Mouse (Mus musculus): ENCODE results near the gene Kynu.

Kynu gene

GRCm38 (mm10) chr2:43555062-43555888 is at the start of gene Kynu:
TSS of gene Kynu (plus strand) at chr2:43555329.
- CTCF ChIA-PET: interaction anchor here (0.6 kb wide), 1 partner anchor 31 kb away, joined by 4 read pairs; no protein-coding TSS in a partner anchor

GRCm38 (mm10) chr2:43506182-43506581 is 48.9 kb upstream of the Kynu start:
- CTCF ChIA-PET: no interaction called here

DNA sequence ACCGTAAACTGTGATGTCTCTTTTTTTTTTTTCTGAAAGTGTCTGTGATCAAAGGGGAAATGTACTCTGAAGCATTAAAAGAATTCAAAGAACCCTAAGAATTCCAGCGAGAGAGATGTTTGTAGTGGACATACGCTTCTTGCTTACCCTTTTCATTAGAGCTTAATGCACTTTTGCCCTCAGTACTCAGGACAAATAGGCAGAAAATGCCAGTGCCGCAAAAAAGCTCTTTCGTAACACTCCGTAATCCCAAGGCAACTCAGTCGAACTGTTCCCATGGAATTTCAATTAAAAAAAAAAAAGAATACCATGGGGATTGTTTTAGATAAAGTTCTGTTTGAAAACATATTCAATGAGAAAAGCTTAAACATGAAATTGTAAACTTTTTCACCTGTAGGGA is 41.3 kb upstream of the Kynu start:
- CTCF ChIA-PET: no interaction called here

GRCm38 (mm10) chr2:43534417-43534816 is 20.7 kb upstream of the Kynu start:
- CTCF ChIA-PET: no interaction called here

DNA sequence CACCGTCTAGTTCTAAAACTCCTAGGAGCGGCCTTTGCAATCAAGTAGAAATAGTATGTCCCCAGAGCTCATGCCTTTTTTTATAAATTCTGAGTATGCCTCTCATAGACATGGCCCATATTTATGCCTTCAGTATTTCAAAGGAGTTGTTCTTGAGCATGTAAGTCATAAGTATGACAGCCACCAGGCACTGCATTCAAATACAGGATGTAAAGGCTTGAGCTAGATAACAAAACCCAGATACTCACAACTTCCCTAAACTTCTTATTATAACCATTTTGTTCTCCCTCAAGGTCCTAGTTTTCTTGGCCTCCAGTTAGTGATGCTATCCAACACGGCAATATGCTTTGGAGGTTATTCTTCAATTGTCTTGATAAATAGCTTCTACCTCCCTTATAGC is 12.5 kb upstream of the Kynu start:
- CTCF ChIA-PET: no interaction called here

DNA sequence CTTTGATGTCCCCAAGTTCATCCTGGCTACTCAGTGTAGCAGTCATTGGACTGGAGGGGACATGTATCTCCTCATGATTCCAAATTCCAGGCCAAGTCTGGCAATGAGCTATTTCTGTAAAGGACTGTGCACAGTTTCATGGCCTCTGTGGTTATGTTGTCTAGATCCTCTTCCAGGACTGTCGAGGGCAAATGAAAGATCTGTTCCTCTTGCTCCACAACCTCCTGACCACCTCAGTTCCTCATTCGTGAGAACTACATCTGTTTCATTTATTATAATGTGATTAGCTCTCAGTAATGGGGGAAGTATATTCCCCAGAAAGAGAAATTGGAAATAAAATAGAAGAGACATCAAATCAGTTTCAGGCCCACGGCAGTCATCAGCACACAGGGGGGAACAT is 9.5 kb upstream of the Kynu start:
- CTCF ChIA-PET: no interaction called here

DNA sequence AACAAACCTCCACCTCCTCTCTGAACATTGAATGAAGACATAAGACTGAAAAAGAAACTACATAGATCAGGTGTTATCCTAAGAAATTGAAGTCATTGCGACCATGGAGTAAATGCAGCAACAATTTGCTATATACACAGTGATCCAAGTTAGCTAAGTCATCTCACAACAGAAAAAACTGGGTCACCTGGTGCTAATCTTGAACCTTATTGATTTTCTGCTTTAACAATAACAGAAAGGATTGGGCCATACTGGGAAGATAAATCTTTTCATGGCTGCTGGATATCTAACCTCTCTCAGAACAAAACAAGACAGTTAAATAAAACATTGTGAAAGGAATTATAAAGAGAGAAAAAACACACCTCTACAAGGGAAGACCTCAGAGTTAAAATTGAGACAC is 8.7 kb upstream of the Kynu start:
- CTCF ChIA-PET: no interaction called here

DNA sequence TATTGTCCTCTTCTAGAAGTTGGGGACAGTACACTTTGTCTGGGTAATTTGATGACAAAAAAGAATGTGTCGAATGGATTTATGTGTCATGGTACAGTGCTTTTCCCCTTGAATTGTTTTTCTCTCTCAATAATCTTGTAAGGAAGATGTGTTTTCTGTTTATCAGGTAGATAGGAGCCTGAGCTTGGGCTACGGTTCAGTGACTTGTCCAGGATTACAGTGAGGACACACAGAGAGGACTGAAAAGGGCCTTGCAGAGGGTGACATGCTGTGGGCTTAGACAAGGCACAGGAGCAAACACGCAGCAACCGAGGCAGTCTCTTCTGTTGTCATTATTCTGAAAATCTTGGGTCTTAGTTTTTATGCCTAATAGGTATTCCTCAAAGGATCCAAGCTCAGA is 913 bp upstream of the Kynu start:
- CTCF ChIA-PET: no interaction called here

DNA sequence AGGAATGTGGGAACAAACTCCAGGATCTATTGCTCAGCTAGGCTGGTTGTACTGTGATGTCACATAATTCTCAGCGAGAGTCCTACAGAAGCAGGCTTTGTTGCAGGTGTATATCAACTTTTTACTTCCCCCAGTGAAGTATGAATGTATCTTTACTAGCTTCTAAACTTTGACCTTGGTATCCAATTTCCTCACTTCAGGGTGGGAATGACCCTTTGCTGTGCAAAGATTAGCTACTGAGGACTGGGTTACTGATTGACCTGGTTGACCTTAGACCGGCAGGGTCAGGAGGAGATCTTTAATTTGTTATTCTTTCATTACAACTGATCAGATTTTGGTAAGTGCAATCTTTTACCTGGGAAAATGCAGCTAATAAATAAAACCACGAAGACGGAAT is 758 bp downstream of the Kynu start:
- CTCF ChIA-PET: no interaction called here

DNA sequence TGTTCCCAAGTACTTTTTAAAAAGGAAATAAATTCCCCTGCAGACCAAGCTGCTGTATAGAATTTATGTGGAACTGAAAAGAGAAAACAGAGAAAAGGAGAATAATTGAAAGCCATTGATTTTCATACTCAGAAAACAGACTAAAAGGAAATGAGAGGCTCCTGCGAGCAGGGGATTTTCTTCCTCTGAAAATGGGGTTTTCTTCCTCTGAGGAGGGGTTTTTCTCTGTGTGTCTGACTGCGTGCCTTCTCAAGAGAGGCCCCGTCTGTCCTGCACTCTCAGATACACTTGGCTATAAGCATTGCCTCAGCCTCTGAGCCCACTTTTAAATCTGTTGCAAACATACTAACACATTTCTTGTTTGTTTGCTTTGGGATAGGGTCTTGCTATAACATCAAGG is 1.9 kb downstream of the Kynu start:
- CTCF ChIA-PET: no interaction called here

- CTCF ChIA-PET: no interaction called here
These were observed 6.1 kb downstream of the Kynu start for GRCm38 (mm10) chr2:43561209-43561608.

DNA sequence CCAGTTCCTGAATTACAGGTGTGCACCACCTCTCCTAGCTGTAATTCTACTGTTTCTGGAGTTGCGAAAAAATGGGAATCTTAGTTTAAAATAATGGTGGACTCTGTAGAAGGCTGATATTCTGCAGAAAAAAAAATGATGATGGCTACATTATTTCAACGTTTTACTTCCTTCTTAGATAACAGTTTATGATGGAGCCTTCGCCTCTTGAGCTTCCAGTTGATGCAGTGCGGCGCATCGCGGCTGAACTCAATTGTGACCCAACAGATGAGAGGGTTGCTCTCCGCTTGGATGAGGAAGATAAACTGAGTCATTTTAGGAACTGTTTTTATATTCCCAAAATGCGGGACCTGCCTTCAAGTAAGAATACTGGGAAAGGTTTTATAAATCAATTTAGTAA is 7.7 kb downstream of the Kynu start:
- CTCF ChIA-PET: no interaction called here

- CTCF ChIA-PET: no interaction called here
These were observed 13.3 kb downstream of the Kynu start for GRCm38 (mm10) chr2:43568406-43568805.

DNA sequence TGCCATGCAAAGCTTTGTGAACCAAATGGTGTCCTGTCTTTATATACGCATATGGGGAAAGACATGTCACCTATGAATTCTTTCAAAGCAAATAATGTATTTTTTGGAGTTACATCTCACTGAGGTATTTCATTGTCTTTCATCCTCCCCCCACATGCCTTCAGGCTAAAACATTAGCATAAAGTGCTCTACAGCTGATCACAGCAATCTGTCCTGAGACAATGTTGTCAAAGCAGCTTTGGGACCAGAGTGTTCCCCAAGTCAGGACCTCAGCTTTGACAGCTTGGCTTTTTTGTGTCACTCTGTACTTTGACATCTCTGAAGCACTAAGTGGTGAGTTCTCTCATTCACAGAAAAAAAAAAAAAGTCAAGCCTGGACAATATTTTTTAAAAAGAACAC is 18.4 kb downstream of the Kynu start:
- CTCF ChIA-PET: interaction anchor here (0.6 kb wide), 1 partner anchor 369 kb away, joined by 3 read pairs; no protein-coding TSS in a partner anchor

DNA sequence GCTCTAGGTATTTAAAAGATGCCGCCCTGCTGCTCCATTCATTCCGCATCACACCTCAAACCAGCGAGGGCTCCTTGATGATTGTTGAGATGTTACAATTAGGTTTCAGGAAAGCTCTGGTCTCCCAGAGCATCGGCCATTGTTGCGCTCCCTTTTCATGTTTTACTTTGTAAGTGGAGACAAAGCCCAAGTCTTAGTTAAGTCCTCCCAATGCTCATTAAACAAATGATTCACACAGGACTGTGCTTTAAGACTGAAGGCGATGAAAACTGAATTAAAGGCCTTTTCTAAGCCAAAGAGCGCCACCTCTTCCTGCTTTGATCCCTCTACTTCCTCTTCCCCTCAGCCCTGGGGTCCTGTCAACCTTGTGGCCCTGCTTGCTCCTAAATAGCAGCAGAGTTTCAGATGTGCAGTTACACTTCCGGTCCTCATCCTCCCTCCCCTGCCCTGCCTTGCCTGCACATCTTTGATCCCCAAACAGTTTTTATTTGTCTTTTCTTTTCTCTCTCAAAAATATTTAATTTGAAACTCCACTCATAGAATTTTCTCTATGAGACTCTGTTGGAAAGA is 28.2 kb downstream of the Kynu start:
- CTCF ChIA-PET: no interaction called here

- CTCF ChIA-PET: no interaction called here
These were observed 30.4 kb downstream of the Kynu start for GRCm38 (mm10) chr2:43585508-43585907.

DNA sequence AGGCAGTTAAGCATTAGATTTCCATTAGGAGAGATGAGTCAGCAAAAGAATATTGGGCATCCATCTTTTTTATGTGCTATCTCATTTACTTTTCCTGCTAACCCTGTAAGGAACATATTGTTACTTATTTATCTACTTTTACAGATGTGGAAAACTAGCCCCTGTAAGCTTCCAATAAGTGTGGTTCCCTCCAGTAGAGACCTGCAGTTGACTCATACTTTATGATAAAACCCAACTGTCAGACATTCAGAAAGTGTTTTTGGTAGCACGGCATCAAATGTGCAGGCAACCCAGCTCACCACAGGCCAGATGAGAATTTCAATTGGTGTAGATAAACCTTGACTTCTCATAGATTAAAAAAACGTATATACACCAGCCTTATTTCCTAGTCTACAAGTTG is 32.7 kb downstream of the Kynu start:
- CTCF ChIA-PET: no interaction called here

GRCm38 (mm10) chr2:43592001-43592704 is 37.0 kb downstream of the Kynu start:
- CTCF ChIA-PET: no interaction called here

DNA sequence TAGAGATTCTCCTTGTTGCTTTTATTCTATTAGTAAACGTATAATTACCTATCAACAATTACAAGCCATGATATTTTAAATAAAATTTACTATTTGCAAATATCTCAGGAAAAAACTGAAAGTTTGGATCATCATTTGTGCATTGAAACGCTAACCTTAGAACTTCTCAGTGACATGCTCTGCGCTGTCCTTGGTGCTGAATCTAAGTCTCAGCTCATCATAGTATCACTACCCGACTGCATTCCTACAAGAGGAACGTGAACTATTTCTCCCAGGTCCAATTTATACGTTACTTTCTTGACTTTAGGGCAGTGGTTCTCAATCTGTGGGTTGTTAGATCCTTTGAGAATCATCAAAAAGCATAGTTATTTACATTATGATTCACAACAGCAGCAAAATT is 58.4 kb downstream of the Kynu start:
- CTCF ChIA-PET: no interaction called here

DNA sequence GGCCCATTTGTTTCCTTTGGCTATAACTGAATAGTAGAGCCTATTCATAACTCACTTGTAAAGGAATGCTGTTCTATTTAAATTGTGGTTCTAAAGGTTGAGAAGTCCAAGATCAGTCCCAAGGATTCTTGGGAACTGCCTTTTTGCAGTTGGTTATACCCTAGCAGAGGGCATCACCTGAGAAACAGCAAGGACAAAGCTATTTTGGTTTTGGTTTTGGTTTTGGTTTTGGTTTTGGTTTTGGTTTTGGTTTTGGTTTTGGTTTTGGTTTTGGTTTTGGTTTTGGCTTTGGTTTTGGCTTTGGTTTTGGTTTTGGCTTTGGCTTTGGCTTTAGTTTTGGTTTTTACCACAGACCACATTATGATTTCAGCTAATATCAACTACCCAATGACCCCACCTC is 66.0 kb downstream of the Kynu start:
- CTCF ChIA-PET: no interaction called here

- CTCF ChIA-PET: no interaction called here
These were observed 67.7 kb downstream of the Kynu start for GRCm38 (mm10) chr2:43622844-43623243.

- CTCF ChIA-PET: no interaction called here
These were observed 76.7 kb downstream of the Kynu start for GRCm38 (mm10) chr2:43631786-43632185.

DNA sequence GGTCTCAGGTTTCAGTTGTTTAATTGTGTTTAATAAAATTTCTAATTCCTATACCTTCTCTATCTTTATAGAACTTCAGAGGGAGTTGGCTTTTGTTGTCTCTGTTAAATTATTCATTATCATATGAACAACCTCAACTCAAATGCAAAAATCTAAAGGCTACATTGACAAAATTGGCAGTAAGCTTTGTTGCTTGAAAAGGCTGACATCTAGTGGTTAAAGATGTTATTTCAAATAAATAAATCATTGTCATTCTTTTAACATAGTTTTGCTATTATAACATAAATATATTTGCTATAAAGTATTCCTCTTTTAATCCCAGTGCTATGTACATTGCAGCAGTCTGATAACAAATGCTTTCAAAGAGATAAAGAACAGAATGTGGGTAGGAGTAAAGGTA is 81.4 kb downstream of the Kynu start:
- CTCF ChIA-PET: no interaction called here

Data from spleen, embryonic (tissue).